Mouse (Mus musculus): ENCODE results near the gene Glod4. TPM values are rescaled to one million over a fixed set of nuclear protein-coding genes. Genes with fewer than 3 reads are reported as not detected.
"Not testable (repeated sequence)": the region's sequence is repeated elsewhere in the genome, so short reads cannot be mapped to it uniquely, and the experiment has no call there.

The Glod4 gene
- polyA plus RNA-seq, 1 experiment from 2014 or later = 126 TPM

DNA sequence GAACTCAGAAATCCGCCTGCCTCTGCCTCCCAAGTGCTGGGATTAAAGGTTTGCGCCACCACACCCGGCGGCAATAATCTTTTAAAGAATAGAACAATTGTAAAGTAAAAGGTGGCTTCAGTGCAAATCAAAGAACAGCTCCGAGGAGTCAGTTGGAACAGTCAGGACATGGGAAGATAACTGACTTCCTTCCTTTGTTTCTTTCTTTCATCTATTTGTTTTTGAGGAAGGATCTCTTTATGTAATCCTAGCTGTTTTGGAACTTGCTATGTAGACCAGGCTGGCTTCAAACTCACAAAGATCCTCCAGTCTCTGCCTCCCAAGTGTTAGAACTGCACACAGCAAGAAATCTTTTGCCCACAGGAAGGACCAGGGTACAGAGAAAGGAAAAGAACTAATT lies 18.9 kb downstream of the Glod4 start:
- Histone ChIP-seq H3K9me3 (no peaks in the 10 kb centered on the region), H3K27me3 (no peaks in the 10 kb centered on the region), H3K9ac (no peak overlapping the region), H3K36me3 (peaks cover 65% of the 10 kb centered on the region), H3K27ac (no peak overlapping the region), H3K4me2 (no peak overlapping the region), H3K4me1 (no peaks in the 10 kb centered on the region), H3K4me3 (no peak overlapping the region)
- 90% methylated on average over 5 of the region's 5 CpGs for WGBS
- no peak for ATAC-seq (ENCODE audit: insufficient number of reproducible peaks, insufficient read depth, low FRiP score, low TSS enrichment, low read depth)

DNA sequence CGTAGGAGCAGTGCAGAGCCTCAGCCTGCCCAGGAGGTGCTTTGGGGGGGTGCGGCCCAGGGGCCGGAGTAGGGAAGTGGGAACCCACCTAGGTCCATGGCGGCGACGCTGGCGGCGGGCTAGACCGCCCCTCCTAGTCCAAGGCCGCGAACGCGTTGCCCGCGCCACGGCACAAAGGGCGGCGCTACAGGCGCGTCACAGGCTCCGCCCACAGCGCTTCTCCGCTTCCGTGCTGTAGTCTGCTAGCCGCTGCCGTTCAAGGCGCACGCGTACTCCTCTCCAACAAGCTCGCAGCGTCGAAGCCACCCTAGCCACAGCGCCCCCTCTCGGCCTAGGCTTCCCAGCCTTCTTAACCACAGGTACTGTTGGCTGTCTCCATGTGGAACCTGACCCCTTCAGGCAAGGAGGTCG lies 26.1 kb downstream of the Glod4 start, which contains the start of the genes Dbil5 and Gemin4:
Gene Dbil5, plus strand, starts transcription at position 219 of the 411 bp plus-strand sequence.
Gene Gemin4, minus strand, starts transcription at position 275 of the 411 bp plus-strand sequence.
- Histone ChIP-seq H3K27ac (peak within 1 kb of the TSS; percentile 97), H3K4me2 (peak within 1 kb of the TSS; percentile 73), H3K4me3 (peak within 1 kb of the TSS; percentile 84), H3K36me3 (peaks cover 44% of the 10 kb centered on the region), H3K27me3 (no peaks in the 10 kb centered on the region), H3K9ac (peak within 1 kb of the TSS; percentile 94), H3K9me3 (no peaks in the 10 kb centered on the region), H3K4me1 (peaks cover 11% of the 10 kb centered on the region)
- 0% methylated on average over 35 of the region's 35 CpGs for WGBS
- peak; percentile 95 for ATAC-seq (ENCODE audit: insufficient number of reproducible peaks, insufficient read depth, low FRiP score, low TSS enrichment, low read depth)

DNA sequence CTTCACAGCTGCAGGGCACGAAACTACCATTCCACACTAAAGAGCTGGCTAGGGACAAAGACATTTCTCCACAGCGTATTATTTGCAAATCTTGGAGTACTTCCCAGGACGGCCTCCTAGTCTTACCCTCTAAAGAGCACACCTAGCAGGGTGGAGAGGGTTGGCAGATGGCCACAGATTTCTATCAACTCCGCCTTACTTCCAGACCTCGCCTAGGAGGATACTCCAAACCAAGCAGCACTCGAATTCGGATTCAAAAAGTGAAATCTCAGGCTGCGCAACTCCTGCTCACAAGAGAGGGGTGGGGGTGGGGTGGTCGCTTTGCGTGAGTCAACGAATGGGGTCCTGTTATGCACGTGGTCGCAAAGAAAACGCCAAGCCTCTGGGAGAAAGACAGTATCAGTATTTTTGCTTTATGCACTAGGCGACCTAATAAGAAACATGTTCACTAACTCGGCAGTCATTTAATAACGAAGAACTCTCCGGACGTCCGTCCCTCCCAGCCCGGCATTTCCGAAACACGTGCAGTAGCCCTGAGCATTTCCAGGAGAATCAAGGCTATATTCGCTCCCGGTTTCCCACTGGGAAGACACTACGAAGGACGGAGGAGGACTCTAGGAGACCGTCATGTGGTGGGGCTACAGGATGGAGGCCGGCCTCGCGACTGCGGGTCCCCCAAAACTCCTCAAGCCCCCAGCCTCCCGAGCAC lies 26.7 kb downstream of the Glod4 start:
- Histone ChIP-seq H3K4me3 (peak overlapping the region; percentile 84), H3K27me3 (no peaks in the 10 kb centered on the region), H3K27ac (peak overlapping the region; percentile 97), H3K4me2 (peak overlapping the region; percentile 73), H3K9me3 (no peaks in the 10 kb centered on the region), H3K4me1 (peaks cover 11% of the 10 kb centered on the region), H3K36me3 (peaks cover 45% of the 10 kb centered on the region), H3K9ac (peak overlapping the region; percentile 94)
- WGBS = 2% methylated on average over 33 of the region's 33 CpGs
- ATAC-seq (ENCODE audit: insufficient number of reproducible peaks, insufficient read depth, low FRiP score, low TSS enrichment, low read depth) = peak; percentile 8; the same call in 1 of the 2 replicates

GRCm38 (mm10) chr11:76216049-76216540 lies 27.4 kb downstream of the Glod4 start:
- Histone ChIP-seq H3K27me3 (no peaks in the 10 kb centered on the region), H3K4me1 (peaks cover 11% of the 10 kb centered on the region), H3K9me3 (no peaks in the 10 kb centered on the region), H3K9ac (no peak overlapping the region; the same call in 1 of the 2 replicates), H3K27ac (peak overlapping the region; percentile 97), H3K4me3 (peak overlapping the region; percentile 84), H3K4me2 (peak overlapping the region; percentile 73), H3K36me3 (peaks cover 43% of the 10 kb centered on the region)
- WGBS = 87% methylated on average over 5 of the region's 5 CpGs
- no peak for ATAC-seq (ENCODE audit: insufficient number of reproducible peaks, insufficient read depth, low FRiP score, low TSS enrichment, low read depth)

DNA sequence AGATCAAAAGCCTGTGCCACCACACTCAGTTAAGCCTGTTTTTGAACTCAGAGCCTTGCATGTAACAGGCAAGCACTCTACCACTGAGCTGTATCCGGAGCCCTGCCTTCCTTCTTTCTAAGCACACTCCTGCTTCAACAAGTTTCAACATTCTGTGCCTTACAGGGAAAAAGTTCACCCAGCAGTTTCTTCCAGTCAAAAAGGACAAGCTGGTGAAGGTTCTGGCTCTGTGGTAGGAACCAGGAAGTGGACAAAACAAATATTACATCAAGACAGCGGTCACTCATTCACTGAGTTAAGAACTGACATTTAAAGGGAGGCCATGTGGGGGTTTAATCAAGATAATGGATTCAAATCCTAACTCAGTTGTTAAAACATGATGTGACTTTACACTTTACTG lies 28.5 kb downstream of the Glod4 start:
- Histone ChIP-seq H3K36me3 (peaks cover 45% of the 10 kb centered on the region), H3K4me2 (no peak overlapping the region), H3K9me3 (no peaks in the 10 kb centered on the region), H3K27me3 (no peaks in the 10 kb centered on the region), H3K27ac (no peak overlapping the region), H3K9ac (no peak overlapping the region), H3K4me3 (no peak overlapping the region), H3K4me1 (peaks cover 14% of the 10 kb centered on the region)
- ATAC-seq (ENCODE audit: insufficient number of reproducible peaks, insufficient read depth, low FRiP score, low TSS enrichment, low read depth) = no peak
- 94% methylated on average over 2 of the region's 2 CpGs for WGBS

DNA sequence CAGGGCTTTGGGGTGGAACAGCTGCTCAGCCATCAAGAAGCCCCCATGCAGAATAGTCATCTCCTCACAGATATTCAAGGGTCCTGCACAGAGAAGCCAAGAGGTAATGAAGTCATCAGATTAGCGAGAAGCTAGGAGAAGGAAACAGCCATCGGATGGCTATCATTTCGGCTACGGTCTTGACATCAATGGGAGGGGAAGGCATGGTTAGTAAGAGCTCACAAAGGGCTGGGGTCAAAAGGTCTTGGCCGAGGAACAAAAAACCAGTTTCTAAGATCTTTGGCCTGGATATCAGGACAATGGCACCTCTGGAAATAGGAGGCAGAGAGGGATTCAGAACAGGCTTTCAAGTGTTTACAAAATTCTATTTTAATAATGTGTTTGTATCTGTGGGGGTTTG lies 29.7 kb downstream of the Glod4 start:
- peaks cover 15% of the 10 kb centered on the region for H3K4me1 ChIP-seq
- WGBS = 81% methylated on average over 5 of the region's 5 CpGs
- H3K27me3 ChIP-seq = no peaks in the 10 kb centered on the region
- ATAC-seq (ENCODE audit: insufficient number of reproducible peaks, insufficient read depth, low FRiP score, low TSS enrichment, low read depth) = no peak
- H3K27ac ChIP-seq = no peak overlapping the region
- no peaks in the 10 kb centered on the region for H3K9me3 ChIP-seq
- H3K4me3 ChIP-seq = no peak overlapping the region
- H3K9ac ChIP-seq = no peak overlapping the region
- H3K36me3 ChIP-seq = peaks cover 48% of the 10 kb centered on the region
- no peak overlapping the region for H3K4me2 ChIP-seq

- WGBS = 97% methylated on average over 5 of the region's 6 CpGs
- H3K4me2 ChIP-seq; ATAC-seq (ENCODE audit: insufficient number of reproducible peaks, insufficient read depth, low FRiP score, low TSS enrichment, low read depth); H3K4me3 ChIP-seq; H3K27ac ChIP-seq; H3K27me3 ChIP-seq; H3K9ac ChIP-seq; H3K9me3 ChIP-seq: not testable (repeated sequence)
- Histone ChIP-seq H3K36me3 (peaks cover 68% of the 10 kb centered on the region), H3K4me1 (peaks cover 14% of the 10 kb centered on the region)
Observed at GRCm38 (mm10) chr11:76211595-76211994, 31.9 kb downstream of the Glod4 start.

- Histone ChIP-seq H3K9ac (no peak overlapping the region), H3K9me3 (no peaks in the 10 kb centered on the region), H3K4me1 (peaks cover 4% of the 10 kb centered on the region; the same call in 1 of the 2 replicates), H3K27me3 (no peaks in the 10 kb centered on the region), H3K4me2 (no peak overlapping the region), H3K27ac (no peak overlapping the region; the same call in 1 of the 2 replicates), H3K4me3 (no peak overlapping the region), H3K36me3 (peaks cover 80% of the 10 kb centered on the region)
- ATAC-seq (ENCODE audit: insufficient number of reproducible peaks, insufficient read depth, low FRiP score, low TSS enrichment, low read depth) = no peak
- WGBS = 81% methylated on average over 13 of the region's 13 CpGs
Observed at GRCm38 (mm10) chr11:76210228-76210985, 33.1 kb downstream of the Glod4 start.

- Histone ChIP-seq H3K4me2 (no peak overlapping the region), H3K4me3 (no peak overlapping the region), H3K36me3 (peaks cover 69% of the 10 kb centered on the region), H3K4me1 (peaks cover 14% of the 10 kb centered on the region; the same call in 1 of the 2 replicates), H3K9ac (no peak overlapping the region), H3K27ac (no peak overlapping the region), H3K9me3 (no peaks in the 10 kb centered on the region), H3K27me3 (0 out of 2 replicates have a peak, but pooled peaks cover under 1% of the 10 kb centered on the region)
- WGBS = 91% methylated on average over 5 of the region's 5 CpGs
- no peak for ATAC-seq (ENCODE audit: insufficient number of reproducible peaks, insufficient read depth, low FRiP score, low TSS enrichment, low read depth)
Observed at GRCm38 (mm10) chr11:76206793-76207192, 36.7 kb downstream of the Glod4 start.

GRCm38 (mm10) chr11:76201761-76202674 lies 41.5 kb downstream of the Glod4 start:
- ATAC-seq (ENCODE audit: insufficient number of reproducible peaks, insufficient read depth, low FRiP score, low TSS enrichment, low read depth) = peak; percentile 90
- Histone ChIP-seq H3K4me2 (peak overlapping the region; percentile 93), H3K36me3 (peaks cover 24% of the 10 kb centered on the region; the same call in 1 of the 2 replicates), H3K27me3 (peaks cover 3% of the 10 kb centered on the region; the same call in 1 of the 2 replicates), H3K4me3 (peak overlapping the region; percentile 79), H3K9ac (peak overlapping the region; percentile 90), H3K27ac (peak overlapping the region; percentile 55; the same call in 1 of the 2 replicates), H3K4me1 (peaks cover 16% of the 10 kb centered on the region), H3K9me3 (no peaks in the 10 kb centered on the region)
- under 1% methylated on average over 81 of the region's 90 CpGs for WGBS

All from embryonic facial prominence, embryonic 13.5 days (tissue).